Mouse (Mus musculus) T-helper 1 cell (primary cell): ENCODE measurements at regions not wholly inside any gene's neighbourhood (a gene's known extent, or its start where the extent isn't known, plus 50 kb on each side); places are given as distances from the start of the nearest gene placed in this dataset.

ENCODE experiments used
- in situ Hi-C: fragments of 300-600 bp; cut with MboI, MseI; formaldehyde crosslinking; loops from one replicate; pipeline ENCODE4 v1.15.1; 2025; ENCODE audit warnings: high pct_unique_total_duplicates

GRCm38 (mm10) chr15:29199988-29200387, 972.4 kb upstream of the Ctnnd2 start:
- in situ Hi-C loops = no loop called here

GRCm38 (mm10) chr15:29223667-29224066, 948.7 kb upstream of the Ctnnd2 start:
- in situ Hi-C loops = loop anchor here (10.0 kb wide), 1 partner anchor 419 kb away; no protein-coding TSS in a partner anchor

GRCm38 (mm10) chr15:29226889-29227288, 945.5 kb upstream of the Ctnnd2 start:
- in situ Hi-C loops = loop anchor here (10.0 kb wide), 1 partner anchor 422 kb away; no protein-coding TSS in a partner anchor

- in situ Hi-C loops = loop anchor here (10.0 kb wide), 1 partner anchor 220 kb away; no protein-coding TSS in a partner anchor
Measured at GRCm38 (mm10) chr15:29234635-29235034, 937.8 kb upstream of the Ctnnd2 start.

GRCm38 (mm10) chr15:29255152-29255551, 917.2 kb upstream of the Ctnnd2 start:
- in situ Hi-C loops = no loop called here

- in situ Hi-C loops = no loop called here
Measured at GRCm38 (mm10) chr15:29266767-29267166, 905.6 kb upstream of the Ctnnd2 start.

GRCm38 (mm10) chr15:29296454-29296853, 875.9 kb upstream of the Ctnnd2 start:
- in situ Hi-C loops = no loop called here
